Mouse (Mus musculus): Measurements from ENCODE around the gene Retreg1.

- no peak for TF ChIP-seq CTCF (IDR thresholded peaks at IDR 0.05; ENCODE audit: insufficient read depth, low read depth, low read length)
- no peak for TF ChIP-seq POLR2A (IDR thresholded peaks at IDR 0.05; ENCODE audit: insufficient read depth, low read depth, low read length)
Measured at GRCm38 (mm10) chr15:25797888-25798287, 45.1 kb upstream of the Retreg1 start.

Measured in olfactory bulb, adult 2 months (tissue).